Mouse (Mus musculus): ENCODE results near the gene C130050O18Rik. TPM values are rescaled to one million over a fixed set of nuclear protein-coding genes. Genes with fewer than 3 reads are reported as not detected.
A peak's percentile ranks its signal among the peaks of the same experiment; 100 is the strongest.

The C130050O18Rik gene
- polyA plus RNA-seq, 1 experiment from 2014 or later, result 0.56 TPM

DNA sequence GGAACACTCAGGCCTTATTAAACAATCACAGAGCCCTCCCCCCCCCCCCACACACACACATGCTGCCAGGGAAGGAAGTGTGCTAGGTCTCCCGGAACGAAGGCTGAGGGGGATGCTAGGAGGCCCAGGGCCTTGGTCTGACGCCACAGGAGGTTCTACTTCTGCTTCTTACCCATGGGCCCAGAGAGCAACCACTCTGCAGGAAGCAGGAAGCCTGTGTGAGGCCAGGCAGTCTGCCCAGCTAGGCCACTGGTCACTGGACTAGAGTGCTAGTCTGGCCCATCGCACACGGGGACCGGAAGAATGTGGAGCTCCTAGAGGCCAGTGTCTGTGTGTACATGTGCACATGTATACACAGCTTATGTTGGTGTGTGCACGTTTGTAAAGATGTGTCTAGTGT is 3.4 kb downstream of the C130050O18Rik start:
- H3K27ac ChIP-seq, result peak overlapping the region; percentile 58; the same call in 1 of the 2 replicates
- H3K36me3 ChIP-seq, result peaks cover 3% of the 10 kb centered on the region; the same call in 1 of the 2 replicates
- no peak overlapping the region for H3K4me3 ChIP-seq
- WGBS, result 93% methylated on average over 7 of the region's 7 CpGs
- peaks cover 41% of the 10 kb centered on the region for H3K4me1 ChIP-seq
- H3K27me3 ChIP-seq (ENCODE audit: low read depth, poor library complexity, severe bottlenecking), result no peaks in the 10 kb centered on the region
- H3K9me3 ChIP-seq (replicated peaks), result no peaks in the 10 kb centered on the region
- no peak for DNase-seq (ENCODE audit: low spot score)

DNA sequence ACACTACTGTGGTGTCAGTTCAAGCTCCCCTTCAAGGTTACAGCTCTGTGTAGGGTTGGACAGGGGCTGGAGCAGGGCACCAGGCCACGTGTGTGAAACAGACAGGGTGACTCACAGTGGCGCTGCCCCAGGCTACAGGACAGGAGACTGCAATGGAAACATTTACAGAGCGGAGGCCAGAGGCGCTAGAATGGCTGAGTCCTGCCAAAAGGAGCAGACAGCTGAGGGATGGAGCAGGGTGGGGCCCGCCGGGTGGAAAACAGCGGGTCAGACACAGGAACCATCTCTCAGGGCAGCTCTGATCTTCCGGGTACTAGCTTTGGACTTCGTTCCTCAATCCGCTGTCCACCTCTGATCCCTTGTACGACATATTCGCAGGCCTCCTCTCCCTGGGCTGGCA is 4.3 kb downstream of the C130050O18Rik start:
- peaks cover 10% of the 10 kb centered on the region for H3K36me3 ChIP-seq
- H3K27ac ChIP-seq, result 0 out of 2 replicates have a peak overlapping the region, but pooled peaks have one; percentile 2
- DNase-seq (ENCODE audit: low spot score), result no peak
- H3K27me3 ChIP-seq (ENCODE audit: low read depth, poor library complexity, severe bottlenecking), result no peaks in the 10 kb centered on the region
- H3K4me3 ChIP-seq, result no peak overlapping the region
- H3K9me3 ChIP-seq (replicated peaks), result no peaks in the 10 kb centered on the region
- peaks cover 43% of the 10 kb centered on the region for H3K4me1 ChIP-seq
- WGBS, result 91% methylated on average over 12 of the region's 12 CpGs

DNA sequence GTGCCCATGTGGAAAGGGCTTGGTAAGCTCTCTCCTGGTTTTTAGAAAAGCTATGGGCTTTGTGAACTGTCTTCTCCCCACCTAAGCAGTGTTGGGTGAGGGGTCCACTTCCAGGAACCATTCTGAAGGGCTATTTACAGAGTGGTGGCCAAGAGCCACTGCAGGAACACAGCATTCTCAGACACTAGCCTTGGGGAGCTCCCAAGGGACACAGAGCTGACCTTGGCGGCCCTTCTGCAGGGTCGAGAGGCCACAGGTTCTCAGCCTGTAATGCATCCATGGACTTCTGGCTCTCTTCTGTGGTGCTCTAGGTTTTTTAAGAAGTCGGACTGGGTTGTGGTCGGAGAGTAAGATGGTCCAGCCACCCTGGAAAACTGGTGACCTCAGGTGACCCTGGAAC is 5.0 kb downstream of the C130050O18Rik start:
- peaks cover 37% of the 10 kb centered on the region for H3K4me1 ChIP-seq
- H3K27me3 ChIP-seq (ENCODE audit: low read depth, poor library complexity, severe bottlenecking), result no peaks in the 10 kb centered on the region
- H3K36me3 ChIP-seq, result peaks cover 16% of the 10 kb centered on the region
- H3K27ac ChIP-seq, result 0 out of 2 replicates have a peak overlapping the region, but pooled peaks have one; percentile 2
- no peak overlapping the region for H3K4me3 ChIP-seq
- WGBS, result 86% methylated on average over 4 of the region's 4 CpGs
- no peaks in the 10 kb centered on the region for H3K9me3 ChIP-seq (replicated peaks)
- DNase-seq (ENCODE audit: low spot score), result no peak

DNA sequence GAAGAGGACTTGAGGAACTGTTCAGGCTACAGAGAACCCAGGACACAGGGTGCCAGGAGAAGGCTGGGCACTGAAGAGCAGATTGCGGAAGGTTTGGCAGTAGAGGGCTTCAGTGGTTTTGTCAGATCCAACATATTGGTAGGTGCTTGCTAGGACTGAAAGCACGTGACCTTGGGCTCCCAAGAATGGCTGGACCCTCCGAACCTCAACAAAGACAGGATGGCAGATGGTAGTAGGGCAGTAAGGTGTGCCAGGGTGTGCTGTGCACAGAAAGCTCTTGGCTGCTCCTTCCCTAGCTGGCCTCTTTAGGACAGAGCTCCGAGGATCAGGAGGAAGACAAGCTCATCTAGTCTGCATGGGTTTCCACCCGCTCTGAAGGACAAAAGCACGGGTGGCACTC is 6.0 kb downstream of the C130050O18Rik start:
- H3K27me3 ChIP-seq (ENCODE audit: low read depth, poor library complexity, severe bottlenecking), result no peaks in the 10 kb centered on the region
- H3K9me3 ChIP-seq (replicated peaks), result no peaks in the 10 kb centered on the region
- WGBS, result 89% methylated on average over 6 of the region's 6 CpGs
- peaks cover 19% of the 10 kb centered on the region for H3K36me3 ChIP-seq
- no peak overlapping the region for H3K4me3 ChIP-seq
- peaks cover 26% of the 10 kb centered on the region for H3K4me1 ChIP-seq
- no peak for DNase-seq (ENCODE audit: low spot score)
- H3K27ac ChIP-seq, result no peak overlapping the region

DNA sequence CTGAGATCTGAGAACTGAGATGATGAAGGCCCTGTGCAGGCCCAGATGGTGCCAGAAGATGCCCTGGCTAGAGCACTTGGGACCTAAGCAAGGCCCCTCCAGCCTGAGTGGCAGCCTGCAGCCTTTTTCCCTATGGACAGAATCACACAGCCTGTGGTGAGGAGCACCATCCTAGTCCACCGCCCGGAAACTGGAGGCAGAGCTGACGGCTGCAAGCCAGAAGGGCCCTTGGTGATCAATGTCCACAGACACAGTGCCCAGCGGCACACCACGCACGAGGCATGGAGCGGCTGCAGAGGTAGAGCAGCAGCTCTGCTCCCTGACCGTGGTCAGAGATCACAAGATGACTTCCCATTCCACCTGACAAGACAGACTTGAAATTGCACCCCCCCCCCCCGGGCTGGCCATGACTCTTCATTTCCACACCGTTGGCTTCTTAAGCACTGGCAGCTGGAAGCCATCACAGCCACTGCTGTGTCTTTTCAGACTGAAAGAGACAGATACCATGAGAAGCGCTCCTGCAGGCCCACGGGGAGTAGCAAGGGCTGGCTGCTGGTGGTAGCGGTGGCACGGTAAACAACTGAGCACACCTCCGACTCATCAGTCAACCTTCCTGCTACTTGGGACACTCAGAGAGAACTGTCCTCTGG is 6.7 kb downstream of the C130050O18Rik start:
- WGBS, result 84% methylated on average over 15 of the region's 15 CpGs
- Histone ChIP-seq H3K9me3 (replicated peaks) (no peaks in the 10 kb centered on the region), H3K27ac (no peak overlapping the region), H3K27me3 (ENCODE audit: low read depth, poor library complexity, severe bottlenecking) (no peaks in the 10 kb centered on the region), H3K4me3 (no peak overlapping the region), H3K36me3 (peaks cover 19% of the 10 kb centered on the region), H3K4me1 (peaks cover 20% of the 10 kb centered on the region)
- DNase-seq (ENCODE audit: low spot score), result no peak

DNA sequence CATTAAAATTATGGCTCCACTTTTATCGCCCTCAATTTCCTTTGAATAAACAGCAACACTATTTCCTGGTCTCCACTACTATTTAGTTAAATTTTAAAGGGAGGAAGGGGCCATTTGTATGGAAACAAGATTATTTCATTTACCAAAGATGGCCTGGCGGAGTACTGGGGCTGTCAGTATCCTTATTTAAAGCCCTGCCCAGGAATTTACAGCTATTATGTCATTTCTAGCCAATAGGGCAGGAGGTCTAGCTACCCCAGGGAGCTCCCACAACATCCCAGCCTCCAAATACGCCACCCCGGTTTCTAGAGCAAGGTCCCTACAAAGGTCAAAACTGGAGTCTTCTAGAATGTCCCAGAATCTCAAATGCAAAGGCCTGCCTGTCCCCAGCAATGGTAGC is 8.5 kb downstream of the C130050O18Rik start:
- no peaks in the 10 kb centered on the region for H3K9me3 ChIP-seq (replicated peaks)
- 84% methylated on average over 4 of the region's 4 CpGs for WGBS
- H3K4me3 ChIP-seq, result no peak overlapping the region
- H3K4me1 ChIP-seq, result peaks cover 10% of the 10 kb centered on the region
- peaks cover 23% of the 10 kb centered on the region for H3K36me3 ChIP-seq
- no peak for DNase-seq (ENCODE audit: low spot score)
- H3K27ac ChIP-seq, result no peak overlapping the region
- H3K27me3 ChIP-seq (ENCODE audit: low read depth, poor library complexity, severe bottlenecking), result no peaks in the 10 kb centered on the region

DNA sequence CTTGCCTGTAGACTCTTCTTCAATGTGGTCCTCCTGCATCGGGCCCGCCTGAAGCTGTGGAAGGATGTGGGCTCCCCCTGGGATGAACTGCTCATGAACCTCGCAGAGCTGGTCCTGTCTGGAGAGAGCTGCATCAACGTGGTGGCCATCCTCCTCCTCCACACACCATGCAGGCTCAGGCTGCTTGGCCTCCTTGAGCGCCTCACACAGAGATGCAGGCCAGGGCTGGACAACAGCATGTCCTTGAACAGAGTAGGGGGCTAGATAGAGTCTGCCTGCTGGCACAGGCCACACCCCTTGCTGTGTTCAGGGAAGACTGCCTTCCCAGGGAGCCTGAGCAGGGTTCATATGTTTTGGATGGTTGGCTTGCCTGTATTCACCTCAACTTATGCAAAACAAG is 9.9 kb downstream of the C130050O18Rik start:
- no peaks in the 10 kb centered on the region for H3K9me3 ChIP-seq (replicated peaks)
- 94% methylated on average over 5 of the region's 5 CpGs for WGBS
- H3K27ac ChIP-seq, result 0 out of 2 replicates have a peak overlapping the region, but pooled peaks have one; percentile 2
- H3K4me3 ChIP-seq, result no peak overlapping the region
- peaks cover 21% of the 10 kb centered on the region for H3K36me3 ChIP-seq
- peaks cover 18% of the 10 kb centered on the region for H3K4me1 ChIP-seq
- no peak for DNase-seq (ENCODE audit: low spot score)
- H3K27me3 ChIP-seq (ENCODE audit: low read depth, poor library complexity, severe bottlenecking), result no peaks in the 10 kb centered on the region

DNA sequence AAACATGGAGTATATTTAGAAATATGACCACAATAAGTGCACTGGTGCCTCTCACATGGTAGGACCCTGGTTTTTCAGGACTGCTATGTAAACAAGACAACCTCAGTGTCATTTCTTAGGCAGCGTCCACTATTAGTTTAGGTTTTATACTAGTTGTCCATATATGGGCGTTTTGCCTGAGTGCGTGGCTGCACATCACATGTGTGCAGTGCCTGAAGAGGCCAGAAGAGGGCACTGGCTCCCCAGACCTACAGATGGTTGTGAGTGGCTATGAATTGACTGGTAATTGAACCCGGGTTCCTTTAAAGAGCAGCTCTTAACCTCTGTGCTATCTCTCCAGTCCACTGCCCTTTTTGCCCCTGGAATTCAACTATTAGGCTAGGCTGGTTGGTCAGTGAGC is 11.9 kb downstream of the C130050O18Rik start:
- no peak for DNase-seq (ENCODE audit: low spot score)
- no peaks in the 10 kb centered on the region for H3K27me3 ChIP-seq (ENCODE audit: low read depth, poor library complexity, severe bottlenecking)
- H3K9me3 ChIP-seq (replicated peaks), result no peaks in the 10 kb centered on the region
- 93% methylated on average over 4 of the region's 4 CpGs for WGBS
- no peak overlapping the region for H3K27ac ChIP-seq
- peaks cover 21% of the 10 kb centered on the region for H3K36me3 ChIP-seq
- no peak overlapping the region for H3K4me3 ChIP-seq
- peaks cover 18% of the 10 kb centered on the region for H3K4me1 ChIP-seq

DNA sequence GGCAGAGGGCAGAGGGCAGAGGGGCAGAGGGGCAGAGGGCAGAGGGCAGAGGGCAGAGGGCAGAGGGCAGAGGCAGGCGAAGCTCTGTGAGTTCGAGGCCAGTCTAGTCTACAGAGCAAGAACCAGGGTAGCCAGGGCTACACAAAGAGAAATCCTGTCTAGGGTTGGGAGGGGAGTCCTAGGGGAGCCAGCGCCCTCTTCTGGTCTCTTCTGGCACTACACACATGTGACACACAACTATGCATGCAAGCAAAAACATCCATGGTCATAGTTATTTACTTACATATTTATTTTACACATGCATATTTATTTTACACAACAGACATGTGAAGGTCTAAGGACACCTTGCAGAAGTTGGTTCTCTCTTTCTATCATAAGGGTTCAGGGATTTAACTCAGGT is 12.4 kb downstream of the C130050O18Rik start:
- H3K4me3 ChIP-seq, result no peak overlapping the region
- H3K4me1 ChIP-seq, result peaks cover 18% of the 10 kb centered on the region
- peaks cover 21% of the 10 kb centered on the region for H3K36me3 ChIP-seq
- no peak overlapping the region for H3K27ac ChIP-seq
- H3K27me3 ChIP-seq (ENCODE audit: low read depth, poor library complexity, severe bottlenecking), result no peaks in the 10 kb centered on the region
- DNase-seq (ENCODE audit: low spot score), result no peak
- H3K9me3 ChIP-seq (replicated peaks), result no peaks in the 10 kb centered on the region
- WGBS, result 77% methylated on average over 2 of the region's 3 CpGs

DNA sequence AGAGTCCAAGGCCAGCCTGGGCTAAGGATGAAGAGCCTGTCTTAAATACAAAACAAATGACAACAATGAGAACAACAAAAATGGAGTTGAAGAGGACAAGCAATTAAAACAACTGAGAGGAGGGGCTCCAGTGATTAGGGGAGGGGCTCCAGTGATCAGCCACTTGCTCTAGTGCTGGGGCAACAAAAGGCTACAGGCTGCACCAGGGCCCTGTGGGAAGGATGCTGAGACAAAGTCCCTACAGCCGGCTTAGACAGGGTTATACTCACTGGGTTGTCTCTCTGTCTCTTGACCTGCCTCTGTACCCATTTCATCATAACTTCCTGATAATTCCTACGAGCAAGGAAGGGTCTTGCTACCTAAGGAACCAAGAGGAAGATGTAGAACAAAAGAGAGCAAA is 13.0 kb downstream of the C130050O18Rik start:
- no peaks in the 10 kb centered on the region for H3K9me3 ChIP-seq (replicated peaks)
- H3K4me3 ChIP-seq, result no peak overlapping the region
- H3K36me3 ChIP-seq, result peaks cover 21% of the 10 kb centered on the region
- H3K27me3 ChIP-seq (ENCODE audit: low read depth, poor library complexity, severe bottlenecking), result no peaks in the 10 kb centered on the region
- WGBS, result 77% methylated on average over 2 of the region's 2 CpGs
- DNase-seq (ENCODE audit: low spot score), result no peak
- H3K4me1 ChIP-seq, result peaks cover 22% of the 10 kb centered on the region
- peak overlapping the region; percentile 44; the same call in 1 of the 2 replicates for H3K27ac ChIP-seq

DNA sequence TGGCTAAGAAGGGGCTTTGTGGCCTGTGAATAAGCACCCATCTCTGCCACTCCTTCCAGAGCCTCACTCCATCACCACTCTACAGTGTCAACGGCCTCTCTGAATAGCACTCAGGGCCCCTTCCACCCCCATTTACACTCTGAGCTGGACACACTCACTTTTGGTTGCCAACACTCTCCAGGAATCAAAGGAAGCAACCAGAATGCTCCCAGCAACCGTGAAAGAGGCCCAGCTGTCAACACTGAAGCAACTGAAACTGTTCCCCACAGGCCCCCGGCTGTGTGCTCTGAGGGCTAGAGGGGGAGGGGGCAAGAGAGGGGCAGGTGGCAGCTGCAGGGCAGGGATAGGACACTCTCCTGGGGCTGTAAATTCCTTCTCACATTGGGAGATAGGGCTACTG is 13.6 kb downstream of the C130050O18Rik start:
- DNase-seq (ENCODE audit: low spot score), result no peak
- peaks cover 27% of the 10 kb centered on the region for H3K4me1 ChIP-seq
- no peaks in the 10 kb centered on the region for H3K9me3 ChIP-seq (replicated peaks)
- WGBS, result 16% methylated on average over 3 of the region's 3 CpGs
- no peak overlapping the region for H3K4me3 ChIP-seq
- no peaks in the 10 kb centered on the region for H3K27me3 ChIP-seq (ENCODE audit: low read depth, poor library complexity, severe bottlenecking)
- peaks cover 21% of the 10 kb centered on the region for H3K36me3 ChIP-seq
- H3K27ac ChIP-seq, result peak overlapping the region; percentile 44; the same call in 1 of the 2 replicates

DNA sequence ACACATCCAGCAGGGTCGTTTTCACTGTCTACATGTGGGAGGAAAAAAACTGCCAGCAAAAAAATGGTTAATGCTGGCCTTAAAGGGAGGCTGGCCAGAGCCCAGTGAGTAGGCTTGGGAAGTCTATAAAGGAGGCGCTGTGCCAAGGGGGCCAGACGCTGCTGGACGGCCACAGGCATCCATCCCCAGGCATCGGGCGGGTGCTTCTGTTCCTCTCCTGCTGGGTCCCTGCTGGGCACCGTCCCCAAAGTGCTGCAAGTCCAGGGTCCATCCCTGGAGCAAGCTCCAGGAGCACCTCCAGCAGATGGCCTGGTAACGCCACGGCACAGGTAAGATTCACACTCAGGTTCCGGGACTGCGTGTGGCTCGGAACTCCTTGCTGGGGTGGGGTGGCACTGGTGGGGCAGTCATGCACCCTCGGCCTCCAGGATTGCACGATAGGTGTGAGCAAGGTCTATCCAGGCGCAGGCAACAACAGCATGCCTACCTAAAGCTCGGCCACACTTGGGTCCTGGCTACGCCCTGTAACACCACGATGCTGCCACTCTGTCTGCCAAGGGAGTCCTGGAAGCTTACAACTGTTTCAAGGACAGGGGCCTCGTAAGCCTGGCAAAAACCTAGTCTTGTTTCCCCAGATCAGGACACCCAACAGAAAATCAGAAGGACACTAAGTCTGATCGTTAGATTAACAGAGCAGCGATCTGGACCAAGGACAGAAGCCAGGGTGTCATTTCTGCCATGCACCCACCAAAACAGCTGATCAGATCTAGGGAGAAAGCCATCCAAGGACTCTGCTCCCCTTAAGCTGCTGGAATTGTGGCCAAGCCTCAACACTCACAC is 18.2 kb downstream of the C130050O18Rik start, which contains the start of gene Gper1:
Gper1 (plus strand) TSS at position 126 of the 840 bp plus-strand sequence.
- peaks cover 10% of the 10 kb centered on the region; the same call in 1 of the 2 replicates for H3K36me3 ChIP-seq
- DNase-seq (ENCODE audit: low spot score), result no peak
- no peak within 1 kb of the TSS; the same call in 1 of the 2 replicates for H3K4me3 ChIP-seq
- no peaks in the 10 kb centered on the region for H3K27me3 ChIP-seq (ENCODE audit: low read depth, poor library complexity, severe bottlenecking)
- H3K27ac ChIP-seq, result peak within 1 kb of the TSS; percentile 71
- H3K4me1 ChIP-seq, result peaks cover 30% of the 10 kb centered on the region
- no peaks in the 10 kb centered on the region for H3K9me3 ChIP-seq (replicated peaks)
- WGBS, result 65% methylated on average over 21 of the region's 21 CpGs

DNA sequence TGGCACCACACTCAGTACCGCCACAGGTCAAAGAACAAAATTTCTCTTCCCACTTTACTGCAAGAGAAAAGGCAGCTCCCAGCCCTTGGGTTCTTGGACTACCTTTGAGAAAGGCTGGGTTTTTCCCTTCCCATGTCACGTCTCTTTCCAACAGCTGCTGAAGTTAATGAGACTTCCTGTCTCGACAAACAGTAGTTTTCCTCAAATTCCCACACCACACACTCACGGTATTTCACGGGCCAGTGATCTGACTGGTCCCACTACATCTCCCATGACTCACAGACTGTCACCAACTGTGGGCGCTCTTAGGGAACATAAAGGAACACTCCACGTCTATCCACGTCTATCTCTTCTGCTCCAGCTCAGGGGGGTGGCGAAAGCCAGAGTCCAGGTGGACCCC is 20.1 kb downstream of the C130050O18Rik start:
- peaks cover 10% of the 10 kb centered on the region; the same call in 1 of the 2 replicates for H3K36me3 ChIP-seq
- 85% methylated on average over 9 of the region's 9 CpGs for WGBS
- no peaks in the 10 kb centered on the region for H3K9me3 ChIP-seq (replicated peaks)
- DNase-seq (ENCODE audit: low spot score), result no peak
- H3K4me1 ChIP-seq, result peaks cover 29% of the 10 kb centered on the region
- no peaks in the 10 kb centered on the region for H3K27me3 ChIP-seq (ENCODE audit: low read depth, poor library complexity, severe bottlenecking)
- no peak overlapping the region for H3K4me3 ChIP-seq
- H3K27ac ChIP-seq, result no peak overlapping the region; the same call in 1 of the 2 replicates

Data from limb, embryonic 10.5 days (tissue).